Mouse (Mus musculus) thymus, adult 2 months (tissue): Measurements from ENCODE around the gene Lrrc8a.

Experiments
- CTCF ChIP-seq: fragments of 200-500 bp; IDR thresholded peaks from 2 replicates; pipeline ENCODE4 v1.5.1; 2012; ENCODE audit warnings: mild to moderate bottlenecking, control low read depth, low read length, moderate library complexity, borderline replicate concordance; ENCODE audit not compliant: control insufficient read depth, poor library complexity, insufficient read depth; ENCODE audit errors: extremely low read depth
- POLR2A ChIP-seq: fragments of 200-500 bp; IDR thresholded peaks from 2 replicates; pipeline ENCODE4 v1.6.1; 2012; ENCODE audit warnings: mild to moderate bottlenecking, low read length, control low read depth, moderate library complexity; ENCODE audit not compliant: control insufficient read depth, poor library complexity, insufficient read depth; ENCODE audit errors: extremely low read depth

DNA sequence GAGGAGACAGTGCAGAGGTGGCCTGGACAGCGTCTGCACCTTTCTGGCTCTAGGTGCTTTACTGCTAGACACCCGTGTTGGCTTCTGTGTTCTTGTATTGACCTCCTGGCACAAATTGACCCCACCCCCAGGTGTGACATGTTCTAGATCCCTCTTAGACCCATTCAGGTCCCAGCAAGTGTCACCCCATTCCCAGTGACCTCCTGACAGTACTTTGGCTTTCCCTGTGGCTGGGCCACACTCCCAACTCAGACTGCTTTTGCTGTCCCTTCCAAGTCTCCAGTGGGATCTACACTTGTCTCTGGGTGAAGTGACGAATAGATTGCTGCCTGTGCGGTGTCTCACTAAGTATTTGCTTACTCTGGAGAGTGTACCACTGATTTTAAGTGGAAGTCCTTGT, 30.1 kb upstream of the Lrrc8a start:
- TF ChIP-seq CTCF = no peak
- TF ChIP-seq POLR2A = no peak
